Mouse (Mus musculus): Measurements from ENCODE around the gene Upk1a. TPM values are rescaled to one million over a fixed set of nuclear protein-coding genes. Genes with fewer than 3 reads are reported as not detected.

Gene Upk1a
- total and polyA plus RNA-seq, 2 experiments from 2014 or later: 0.84 to 1.5 TPM

DNA sequence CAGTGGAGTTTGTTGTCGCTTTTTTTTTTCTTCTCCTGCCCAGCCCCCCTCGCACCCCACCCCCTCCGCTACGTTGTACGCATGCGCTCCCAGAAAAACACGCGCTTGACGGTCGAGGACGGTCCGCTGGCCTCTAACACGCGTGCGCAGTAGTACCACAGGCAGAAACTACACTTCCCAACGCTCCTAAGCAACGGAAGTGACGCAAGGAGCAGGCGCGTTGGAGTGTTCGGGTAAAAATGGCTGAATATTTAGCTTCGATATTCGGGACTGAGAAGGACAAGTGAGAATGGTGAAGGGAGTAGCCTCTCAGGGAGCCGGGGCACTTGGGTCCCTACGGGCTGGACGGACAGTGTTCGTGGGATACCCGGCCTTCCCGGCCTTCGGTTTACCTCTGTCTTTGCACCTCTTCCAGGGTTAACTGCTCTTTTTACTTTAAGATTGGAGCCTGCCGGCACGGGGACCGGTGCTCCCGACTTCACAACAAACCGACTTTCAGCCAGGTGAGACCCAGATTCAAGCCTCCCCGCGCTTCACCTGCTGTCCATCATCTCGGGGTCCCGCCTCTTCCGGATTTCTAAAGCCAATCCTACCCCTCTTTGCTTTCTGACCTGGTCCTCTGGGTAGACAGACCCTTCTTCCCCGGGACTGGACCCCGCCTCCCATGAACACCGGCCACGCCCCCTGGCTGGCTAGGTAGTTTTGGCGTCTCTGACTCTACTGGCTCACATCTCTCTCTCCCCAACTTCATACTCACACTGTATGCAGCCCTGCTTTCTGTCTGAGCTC lies 49.3 kb downstream of the Upk1a start, which contains the start of the genes U2af1l4, Gm49396 and Psenen:
Gene U2af1l4, plus strand, starts transcription at position 185 of the 789 bp plus-strand sequence.
Gene Gm49396, plus strand, starts transcription at position 228 of the 789 bp plus-strand sequence.
Gene Psenen, minus strand, starts transcription at position 511 of the 789 bp plus-strand sequence.
- Histone ChIP-seq H3K4me3 (ENCODE audit: low read depth, low read length) (peak within 1 kb of the TSS; percentile 63), H3K27ac (ENCODE audit: low read depth, low read length) (peak within 1 kb of the TSS; percentile 86), H3K4me2 (ENCODE audit: low read depth, low read length, poor library complexity, severe bottlenecking) (peak within 1 kb of the TSS; percentile 79), H3K9ac (replicated peaks; ENCODE audit: low read length, poor library complexity, severe bottlenecking) (peak within 1 kb of the TSS; percentile 75), H3K36me3 (ENCODE audit: insufficient read depth, low read length) (peaks cover 23% of the 10 kb centered on the region), H3K27me3 (ENCODE audit: insufficient read depth, low read length) (no peaks in the 10 kb centered on the region), H3K4me1 (ENCODE audit: insufficient read depth, low read length) (no peaks in the 10 kb centered on the region), H3K9me3 (ENCODE audit: low read length) (no peaks in the 10 kb centered on the region)
- peak; percentile 99 for DNase-seq (ENCODE audit: low spot score)
- TF ChIP-seq CTCF (IDR thresholded peaks at IDR 0.05): peak; percentile 17; the same call in 1 of the 2 replicates
- under 1% methylated on average over 45 of the region's 45 CpGs for WGBS
- ATAC-seq (ENCODE audit: low FRiP score): peak; percentile 86

DNA sequence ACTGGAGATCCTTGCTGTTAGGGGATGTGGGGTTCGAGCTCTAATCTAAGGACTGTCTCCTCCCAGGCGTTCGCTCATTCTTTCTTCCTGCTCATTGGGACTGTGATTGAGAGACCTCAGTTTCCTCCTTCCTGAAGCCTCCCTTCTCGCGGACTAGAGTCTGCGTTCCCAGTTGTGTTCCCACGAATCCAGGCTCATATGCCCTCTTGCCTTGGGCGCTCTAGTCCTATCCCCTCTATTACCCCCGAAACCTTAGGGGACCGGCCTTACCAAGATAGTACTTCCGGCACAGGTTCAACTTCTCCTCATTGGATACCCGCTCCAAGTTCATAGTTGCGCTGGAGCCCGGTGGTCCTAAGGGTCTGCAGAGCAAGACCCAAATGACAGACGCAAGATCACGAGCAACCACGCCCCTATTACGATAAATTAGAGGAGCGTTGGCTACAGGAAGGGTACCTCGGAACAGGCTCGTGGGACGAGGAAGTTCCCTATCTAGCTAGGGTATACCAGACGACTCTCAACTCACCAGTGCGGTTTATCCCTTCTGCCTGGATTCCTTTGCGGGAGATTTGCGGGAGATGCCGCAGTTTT lies 50.0 kb downstream of the Upk1a start:
- no peak for TF ChIP-seq CTCF (IDR thresholded peaks at IDR 0.05)
- Histone ChIP-seq H3K4me2 (ENCODE audit: low read depth, low read length, poor library complexity, severe bottlenecking) (peak overlapping the region; percentile 79), H3K4me3 (ENCODE audit: low read depth, low read length) (peak overlapping the region; percentile 63), H3K9ac (replicated peaks; ENCODE audit: low read length, poor library complexity, severe bottlenecking) (peak overlapping the region; percentile 55), H3K27ac (ENCODE audit: low read depth, low read length) (0 out of 2 replicates have a peak overlapping the region, but pooled peaks have one; percentile 18), H3K27me3 (ENCODE audit: insufficient read depth, low read length) (no peaks in the 10 kb centered on the region), H3K4me1 (ENCODE audit: insufficient read depth, low read length) (no peaks in the 10 kb centered on the region), H3K36me3 (ENCODE audit: insufficient read depth, low read length) (peaks cover 19% of the 10 kb centered on the region), H3K9me3 (ENCODE audit: low read length) (no peaks in the 10 kb centered on the region)
- 0 out of 2 replicates have a peak, but pooled peaks have one; percentile 0 for ATAC-seq (ENCODE audit: low FRiP score)
- WGBS: 1% methylated on average over 27 of the region's 27 CpGs
- DNase-seq (ENCODE audit: low spot score): peak; percentile 21

DNA sequence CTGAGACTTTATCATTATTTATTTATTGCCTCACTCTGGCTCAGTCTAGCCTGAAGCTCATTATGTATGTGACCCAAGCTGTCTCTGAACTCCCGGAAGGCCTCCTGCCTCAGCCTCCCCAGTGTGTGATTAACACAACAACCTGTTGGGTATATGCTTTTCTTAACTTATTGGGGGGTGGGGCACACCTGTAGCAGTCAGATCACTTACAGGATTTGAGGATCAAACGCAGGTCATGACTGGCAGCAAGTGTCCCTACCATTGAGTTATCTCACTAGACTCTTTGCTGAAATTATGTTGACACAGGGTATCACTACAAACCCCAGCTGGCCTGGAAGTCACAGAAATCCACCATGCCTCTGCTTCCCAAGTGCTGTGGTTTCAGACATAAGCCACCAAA lies 52.4 kb downstream of the Upk1a start:
- ATAC-seq (ENCODE audit: low FRiP score): no peak
- peaks cover 14% of the 10 kb centered on the region for H3K36me3 ChIP-seq (ENCODE audit: insufficient read depth, low read length)
- no peaks in the 10 kb centered on the region for H3K4me1 ChIP-seq (ENCODE audit: insufficient read depth, low read length)
- no peak overlapping the region for H3K9ac ChIP-seq (replicated peaks; ENCODE audit: low read length, poor library complexity, severe bottlenecking)
- no peak for TF ChIP-seq CTCF (IDR thresholded peaks at IDR 0.05)
- 54% methylated on average over 2 of the region's 2 CpGs for WGBS
- H3K27ac ChIP-seq (ENCODE audit: low read depth, low read length): no peak overlapping the region
- DNase-seq (ENCODE audit: low spot score): no peak
- H3K9me3 ChIP-seq (ENCODE audit: low read length): no peaks in the 10 kb centered on the region
- H3K4me3 ChIP-seq (ENCODE audit: low read depth, low read length): no peak overlapping the region
- peak overlapping the region; percentile 92; the same call in 1 of the 2 replicates for H3K4me2 ChIP-seq (ENCODE audit: low read depth, low read length, poor library complexity, severe bottlenecking)
- no peaks in the 10 kb centered on the region for H3K27me3 ChIP-seq (ENCODE audit: insufficient read depth, low read length)

DNA sequence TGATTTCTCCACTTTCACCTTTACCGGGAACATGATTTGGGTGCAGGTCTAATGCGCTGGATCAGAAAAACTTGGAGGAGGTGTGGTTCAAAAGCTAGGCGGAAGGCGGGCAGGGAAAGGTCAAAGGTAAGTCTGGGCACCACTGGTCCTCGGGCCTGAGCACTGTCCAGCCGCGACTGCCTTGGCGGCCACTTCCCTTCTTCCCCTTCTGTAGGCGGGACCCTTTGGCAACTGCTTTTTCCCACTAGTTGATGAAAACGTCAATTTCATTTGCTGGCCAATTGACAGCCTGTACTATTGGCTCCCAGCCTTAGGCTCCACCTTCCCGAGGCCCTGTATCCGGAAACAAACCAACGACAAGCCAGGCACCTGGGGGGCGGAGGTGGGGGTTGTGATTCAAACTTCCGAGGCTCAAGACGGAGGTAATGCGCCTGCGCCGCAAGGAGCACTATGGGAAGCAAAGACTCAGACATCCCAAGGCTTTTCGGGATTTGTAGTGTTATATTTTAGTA lies 53.1 kb downstream of the Upk1a start, which contains the start of gene Lin37:
Gene Lin37, minus strand, starts transcription at position 396 of the 512 bp plus-strand sequence.
- DNase-seq (ENCODE audit: low spot score): peak; percentile 99
- WGBS: under 1% methylated on average over 20 of the region's 20 CpGs
- peak; percentile 87 for ATAC-seq (ENCODE audit: low FRiP score)

DNA sequence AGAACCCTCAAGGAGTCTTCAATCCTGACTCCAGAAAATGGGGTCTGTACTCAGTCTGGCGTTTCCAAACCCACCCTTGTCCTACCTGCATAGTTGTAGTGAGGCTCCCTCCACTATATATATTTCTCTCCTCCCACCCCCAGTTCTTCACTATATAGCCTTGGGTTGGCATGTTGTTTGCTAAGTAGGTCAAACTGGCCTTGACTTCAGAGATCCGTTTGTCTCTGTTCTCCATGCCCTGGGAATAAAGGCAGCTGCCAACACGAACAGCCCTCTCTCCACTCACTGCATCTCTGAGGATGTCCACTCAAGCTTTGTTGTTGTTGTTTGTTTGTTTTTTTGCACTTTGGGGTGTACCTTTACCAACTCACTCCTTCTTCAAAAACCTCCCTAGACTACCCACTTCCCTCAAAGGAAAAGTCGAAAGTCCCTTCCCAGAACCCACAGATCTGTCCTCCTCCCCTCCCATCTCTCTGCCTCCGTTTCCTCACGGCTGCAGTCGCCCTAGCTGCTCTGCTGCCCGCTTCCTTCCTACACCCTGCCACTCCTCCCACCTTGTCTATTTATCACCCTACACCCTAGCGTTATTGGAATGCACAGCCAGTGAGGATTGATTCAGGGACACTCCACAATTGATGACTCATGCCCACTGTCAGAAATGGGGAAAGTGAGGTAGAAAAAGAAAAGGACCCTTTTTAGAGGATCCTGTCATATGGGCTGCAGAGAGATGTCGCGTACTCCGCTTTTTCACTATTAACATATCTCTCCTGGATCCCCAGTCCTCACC lies 53.8 kb downstream of the Upk1a start:
- DNase-seq (ENCODE audit: low spot score) (no peak), ATAC-seq (ENCODE audit: low FRiP score) (no peak)
- Histone ChIP-seq H3K27me3 (ENCODE audit: insufficient read depth, low read length) (no peaks in the 10 kb centered on the region), H3K9ac (replicated peaks; ENCODE audit: low read length, poor library complexity, severe bottlenecking) (peak overlapping the region; percentile 79), H3K4me1 (ENCODE audit: insufficient read depth, low read length) (0 out of 2 replicates have a peak, but pooled peaks cover under 1% of the 10 kb centered on the region), H3K4me2 (ENCODE audit: low read depth, low read length, poor library complexity, severe bottlenecking) (peak overlapping the region; percentile 92), H3K4me3 (ENCODE audit: low read depth, low read length) (peak overlapping the region; percentile 57), H3K9me3 (ENCODE audit: low read length) (no peaks in the 10 kb centered on the region), H3K27ac (ENCODE audit: low read depth, low read length) (peak overlapping the region; percentile 51; the same call in 1 of the 2 replicates), H3K36me3 (ENCODE audit: insufficient read depth, low read length) (peaks cover 20% of the 10 kb centered on the region)
- 18% methylated on average over 12 of the region's 12 CpGs for WGBS
- TF ChIP-seq CTCF (IDR thresholded peaks at IDR 0.05): no peak

More for the DNA sequence above, 53.1 kb downstream of the Upk1a start, which contains the start of gene Lin37:
- no peaks in the 10 kb centered on the region for H3K27me3 ChIP-seq (ENCODE audit: insufficient read depth, low read length)
- H3K36me3 ChIP-seq (ENCODE audit: insufficient read depth, low read length): peaks cover 18% of the 10 kb centered on the region
- H3K27ac ChIP-seq (ENCODE audit: low read depth, low read length): peak within 1 kb of the TSS; percentile 51; the same call in 1 of the 2 replicates
- TF ChIP-seq CTCF (IDR thresholded peaks at IDR 0.05): no peak
- H3K9me3 ChIP-seq (ENCODE audit: low read length): no peaks in the 10 kb centered on the region
- peak within 1 kb of the TSS; percentile 79 for H3K9ac ChIP-seq (replicated peaks; ENCODE audit: low read length, poor library complexity, severe bottlenecking)
- peak within 1 kb of the TSS; percentile 57 for H3K4me3 ChIP-seq (ENCODE audit: low read depth, low read length)
- H3K4me2 ChIP-seq (ENCODE audit: low read depth, low read length, poor library complexity, severe bottlenecking): peak within 1 kb of the TSS; percentile 92
- H3K4me1 ChIP-seq (ENCODE audit: insufficient read depth, low read length): no peaks in the 10 kb centered on the region

Data from midbrain, postnatal 0 days (tissue).